ENCODE assay signal across 26 mouse cellular contexts in the genomic region with DNA sequence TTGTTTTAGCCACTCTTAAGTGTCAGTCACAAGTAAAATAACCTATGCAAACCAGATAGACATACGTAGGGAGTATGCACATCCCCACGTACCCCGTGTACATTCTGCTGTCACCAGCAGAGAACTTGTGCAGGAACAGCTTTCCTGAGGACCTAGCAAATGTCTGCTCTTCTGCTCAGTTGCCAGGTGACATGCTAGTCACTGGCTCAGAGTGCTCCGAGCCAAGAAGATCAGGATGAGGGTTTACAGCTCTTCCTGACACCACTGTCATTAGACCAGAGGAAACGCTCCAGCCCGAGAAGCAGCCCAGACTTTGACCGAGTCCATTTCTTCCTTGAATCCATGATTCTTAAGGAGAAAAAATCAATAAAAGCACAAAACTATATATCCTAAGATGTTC.
DNase-seq lines count a peak whose midpoint lies in the region; ATAC-seq and TF ChIP-seq lines count a peak whose summit lies in the region.
"Had no signal": no experiment of that assay in that cellular context is flagged by ENCODE, and none has a peak within 500 bp of the region (broad histone marks: within the 10 kb centered on the region; RNA-seq: fewer than 3 reads in every experiment).

No protein-coding gene starts in this region.

- no peak for ATAC-seq in liver, postnatal 0 days
- ATAC-seq in neural tube, embryonic 15.5 days (ENCODE audit: low FRiP score) = no peak
- ATAC-seq: forebrain, embryonic 13.5 days; forebrain, embryonic 16.5 days; hindbrain, postnatal 0 days; inflammation-experienced regulatory T-cells, adult 6 months; intestine, embryonic 16.5 days; Patski had no signal

- no peaks in the 10 kb centered on the region for H3K36me3 ChIP-seq in liver, postnatal 0 days (replicated peaks; ENCODE audit: insufficient read depth, low read length)
- H3K36me3 ChIP-seq in neural tube, embryonic 15.5 days = no peaks in the 10 kb centered on the region
- H3K36me3 ChIP-seq: forebrain, embryonic 10.5 days; G1E; heart, embryonic 10.5 days; heart, embryonic 13.5 days had no signal

- TF ChIP-seq EP300 in liver, postnatal 0 days (IDR thresholded peaks at IDR 0.05; ENCODE audit: low read depth) = no peak

- no peak overlapping the region for H3K27ac ChIP-seq in liver, postnatal 0 days (ENCODE audit: low read depth)
- H3K27ac ChIP-seq in neural tube, embryonic 15.5 days (replicated peaks) = no peak overlapping the region
- H3K27ac ChIP-seq: forebrain, embryonic 10.5 days; forebrain, embryonic 13.5 days; heart, adult 2 months; heart, embryonic 10.5 days; heart, embryonic 13.5 days; hindbrain, embryonic 14.5 days; hindbrain, postnatal 0 days had no signal

- H3K4me3 ChIP-seq in liver, postnatal 0 days (ENCODE audit: low read depth, low read length) = no peak overlapping the region
- no peak overlapping the region for H3K4me3 ChIP-seq in neural tube, embryonic 15.5 days (replicated peaks)
- H3K4me3 ChIP-seq: forebrain, embryonic 10.5 days; forebrain, embryonic 13.5 days; heart, adult 2 months; heart, embryonic 10.5 days; heart, embryonic 13.5 days had no signal

- no peak for TF ChIP-seq CTCF in liver, postnatal 0 days (IDR thresholded peaks at IDR 0.05; ENCODE audit: low read depth)

- no peak overlapping the region for H3K4me2 ChIP-seq in liver, postnatal 0 days (ENCODE audit: low read depth, low read length)
- no peak overlapping the region for H3K4me2 ChIP-seq in neural tube, embryonic 15.5 days
- H3K4me2 ChIP-seq: forebrain, embryonic 13.5 days; heart, embryonic 13.5 days; hindbrain, embryonic 14.5 days had no signal

- no peaks in the 10 kb centered on the region for H3K27me3 ChIP-seq in liver, postnatal 0 days (ENCODE audit: insufficient read depth, low read length)
- H3K27me3 ChIP-seq in neural tube, embryonic 15.5 days (replicated peaks) = no peaks in the 10 kb centered on the region
- H3K27me3 ChIP-seq: forebrain, embryonic 13.5 days; heart, embryonic 13.5 days; Patski had no signal

- no peak overlapping the region for H3K9ac ChIP-seq in liver, postnatal 0 days (replicated peaks)
- H3K9ac ChIP-seq in neural tube, embryonic 15.5 days (replicated peaks) = no peak overlapping the region
- H3K9ac ChIP-seq: forebrain, embryonic 13.5 days; heart, embryonic 13.5 days; hindbrain, embryonic 14.5 days had no signal

- H3K4me1 ChIP-seq in liver, postnatal 0 days (ENCODE audit: insufficient read depth) = no peaks in the 10 kb centered on the region
- H3K4me1 ChIP-seq in neural tube, embryonic 15.5 days = no peaks in the 10 kb centered on the region

- 83% methylated on average over 7 of the region's 7 CpGs for WGBS in liver, postnatal 0 days (ENCODE audit: insufficient replicate concordance)
- 72% methylated on average over 7 of the region's 7 CpGs for WGBS in neural tube, embryonic 15.5 days

- H3K9me3 ChIP-seq in liver, postnatal 0 days (ENCODE audit: low read length) = no peaks in the 10 kb centered on the region
- H3K9me3 ChIP-seq in neural tube, embryonic 15.5 days (replicated peaks) = no peaks in the 10 kb centered on the region
- H3K9me3 ChIP-seq: forebrain, embryonic 10.5 days; forebrain, embryonic 13.5 days; heart, embryonic 10.5 days; heart, embryonic 13.5 days had no signal

- peak; percentile 36 for DNase-seq in cerebellum, adult 11-12 months
- DNase-seq in cerebellum, postnatal 4 days (ENCODE audit: low spot score in 2 of 2) = no peak
- DNase-seq in cerebellum, adult 18-20 months = peak; percentile 36 to 39
- DNase-seq in cerebellum, adult 9-10 months = peak; percentile 41
- peak; percentile 27 to 36 for DNase-seq in cerebellum, postnatal 25 days
- DNase-seq in liver, postnatal 0 days = no peak
- DNase-seq: adrenal gland, postnatal 10 days; B cell, adult 2 months; gastrocnemius, postnatal 10 days; gastrocnemius, postnatal 36 days; heart, adult 2 months; heart, postnatal 14 days; heart, postnatal 4 days; kidney, adult 18-20 months had no signal

Comparison
In these comparisons a context has a peak if more than half of its experiments do, and no peak if none do; other contexts are left out.
1. DNase-seq: peak in cerebellum, adult 11-12 months (single experiment), cerebellum, adult 18-20 months (2 of 2), cerebellum, adult 9-10 months (single experiment) and cerebellum, postnatal 25 days (2 of 2); none in cerebellum, postnatal 4 days (0 of 2) and liver, postnatal 0 days (single experiment).